Mouse (Mus musculus) MEL (cell line): Measurements from ENCODE around the gene Gda. TPM values are rescaled to one million over a fixed set of nuclear protein-coding genes. Genes with fewer than 3 reads are reported as not detected.

ENCODE experiments used
- DNase-seq: peaks from one replicate; pipeline ENCODE4 v3.0.0; 2011; ENCODE audit warnings: low read depth, low spot score
- H3K27ac ChIP-seq: 2 replicates; pipeline ENCODE4 v1.5.1; 2012; ENCODE audit warnings: low read depth, mild to moderate bottlenecking, control low read depth, low read length, moderate library complexity; ENCODE audit not compliant: control insufficient read depth
- H3K27me3 ChIP-seq, 2 experiments: fragments of 150-350 bp in 1 of 2; sonication (generic) in 1 of 2; 2 replicates each; pipeline ENCODE4 v1.6.1; 2012; ENCODE audit warnings: low read length in 2 of 2, mild to moderate bottlenecking in 2 of 2, improper control_type of control experiment in 1 of 2, moderate library complexity in 1 of 2; ENCODE audit not compliant: insufficient read depth in 2 of 2, control insufficient read depth in 1 of 2
- H3K36me3 ChIP-seq, 2 experiments: 2 replicates each; pipeline ENCODE4 v1.6.1; 2012 to 2014; ENCODE audit warnings: low read length in 2 of 2, improper control_type of control experiment in 1 of 2, inconsistent platforms in 1 of 2, mild to moderate bottlenecking in 1 of 2; ENCODE audit not compliant: insufficient read depth in 2 of 2, control insufficient read depth in 1 of 2
- H3K4me1 ChIP-seq, 2 experiments: fragments of 150-350 bp in 1 of 2; sonication (generic) in 1 of 2; 2 replicates each; pipeline ENCODE4 v1.6.1; 2012; ENCODE audit warnings: low read length in 2 of 2, improper control_type of control experiment in 1 of 2, mild to moderate bottlenecking in 1 of 2; ENCODE audit not compliant: insufficient read depth in 2 of 2, control insufficient read depth in 1 of 2
- H3K4me3 ChIP-seq, 2 experiments: fragments of 150-350 bp in 1 of 2; sonication (generic) in 1 of 2; 2 replicates each; pipeline ENCODE4 v1.5.1; 2012; ENCODE audit warnings: low read depth in 2 of 2, low read length in 2 of 2, mild to moderate bottlenecking in 2 of 2, moderate library complexity in 2 of 2, control low read depth in 1 of 2, improper control_type of control experiment in 1 of 2; ENCODE audit not compliant: control insufficient read depth in 1 of 2, insufficient read depth in 1 of 2
- H3K79me2 ChIP-seq: 2 replicates; pipeline ENCODE4 v1.6.1; 2012; ENCODE audit warnings: mild to moderate bottlenecking, low read length, moderate library complexity; ENCODE audit not compliant: control insufficient read depth, poor library complexity, insufficient read depth
- H3K9ac ChIP-seq: 2 replicates; pipeline ENCODE4 v1.6.1; 2012; ENCODE audit warnings: low read depth, mild to moderate bottlenecking, control low read depth, low read length, moderate library complexity; ENCODE audit not compliant: control insufficient read depth, poor library complexity, severe bottlenecking
- H3K9me3 ChIP-seq: fragments of 150-350 bp; sonication (generic); replicated peaks from 2 replicates; pipeline ENCODE4 v1.6.1; 2012; ENCODE audit warnings: mild to moderate bottlenecking, low read length, improper control_type of control experiment, moderate library complexity; ENCODE audit not compliant: insufficient read depth
- CHD1 ChIP-seq: IDR thresholded peaks from 2 replicates; pipeline ENCODE4 v1.6.1; 2012; ENCODE audit warnings: low read depth, mild to moderate bottlenecking, inconsistent platforms, low read length, improper control_type of control experiment
- E2F4 ChIP-seq: IDR thresholded peaks from 2 replicates; pipeline ENCODE4 v1.6.1; 2011; ENCODE audit warnings: low read depth, low read length, improper control_type of control experiment, borderline replicate concordance
- ELF1 ChIP-seq: IDR thresholded peaks from 2 replicates; pipeline ENCODE4 v1.6.1; 2014; ENCODE audit warnings: low read depth, mild to moderate bottlenecking, inconsistent platforms, low read length, improper control_type of control experiment, moderate library complexity
- GATA1 ChIP-seq: IDR thresholded peaks from 2 replicates; pipeline ENCODE4 v1.6.1; 2011; ENCODE audit warnings: low read depth, low read length, improper control_type of control experiment
- JUND ChIP-seq: IDR thresholded peaks from 2 replicates; pipeline ENCODE4 v1.6.1; 2011; ENCODE audit warnings: low read depth, mild to moderate bottlenecking, improper control_type of control experiment, low read length
- KAT2A ChIP-seq: conservative IDR thresholded peaks from 2 replicates; pipeline ENCODE4 v1.6.1; 2012; ENCODE audit warnings: low read depth, low read length, improper control_type of control experiment, inconsistent platforms
- MAX ChIP-seq: IDR thresholded peaks from 2 replicates; pipeline ENCODE4 v1.6.1; 2011; ENCODE audit warnings: low read length, improper control_type of control experiment
- MEF2A ChIP-seq: IDR thresholded peaks from 2 replicates; pipeline ENCODE4 v1.6.1; 2014; ENCODE audit warnings: low read depth, mild to moderate bottlenecking, inconsistent platforms, low read length, improper control_type of control experiment; ENCODE audit not compliant: poor library complexity, insufficient replicate concordance, severe bottlenecking; ENCODE audit errors: extremely low read depth
- MYC ChIP-seq: IDR thresholded peaks from 2 replicates; pipeline ENCODE4 v1.6.1; 2011; ENCODE audit warnings: low read depth, mild to moderate bottlenecking, low read length, improper control_type of control experiment, moderate library complexity
- NRF1 ChIP-seq: IDR thresholded peaks from 2 replicates; pipeline ENCODE4 v1.6.1; 2014; ENCODE audit warnings: low read depth, mild to moderate bottlenecking, inconsistent platforms, low read length, improper control_type of control experiment, moderate library complexity; ENCODE audit not compliant: poor library complexity, insufficient read depth, severe bottlenecking
- POLR2A ChIP-seq, 2 experiments: IDR thresholded peaks; 2 replicates each; pipeline ENCODE4 v1.6.1; 2011 to 2012; ENCODE audit warnings: low read length in 2 of 2, mild to moderate bottlenecking in 2 of 2, control low read depth in 1 of 2, improper control_type of control experiment in 1 of 2, low read depth in 1 of 2, moderate library complexity in 1 of 2; ENCODE audit not compliant: control insufficient read depth in 1 of 2, insufficient read depth in 1 of 2, poor library complexity in 1 of 2
- POLR2AphosphoS2 ChIP-seq: IDR thresholded peaks from 2 replicates; pipeline ENCODE4 v1.6.1; 2011; ENCODE audit warnings: low read length, improper control_type of control experiment
- POLR2AphosphoS5 ChIP-seq: IDR thresholded peaks from 2 replicates; pipeline ENCODE4 v1.6.1; 2012; ENCODE audit warnings: low read depth, borderline replicate concordance, mild to moderate bottlenecking, inconsistent platforms, low read length, moderate library complexity, mixed read lengths
- SIN3A ChIP-seq: IDR thresholded peaks from 2 replicates; pipeline ENCODE4 v1.6.1; 2012; ENCODE audit warnings: low read length, improper control_type of control experiment, inconsistent platforms
- SMC3 ChIP-seq: IDR thresholded peaks from 2 replicates; pipeline ENCODE4 v1.6.1; 2011; ENCODE audit warnings: low read depth, low read length, improper control_type of control experiment
- TAL1 ChIP-seq: IDR thresholded peaks from 2 replicates; pipeline ENCODE4 v1.6.1; 2012; ENCODE audit warnings: mild to moderate bottlenecking, inconsistent platforms, low read length, moderate library complexity, mixed read lengths
- TBP ChIP-seq: IDR thresholded peaks from 2 replicates; pipeline ENCODE4 v1.8.0; 2011; ENCODE audit warnings: low read depth, low read length, improper control_type of control experiment
- TCF12 ChIP-seq: IDR thresholded peaks from 2 replicates; pipeline ENCODE4 v1.6.1; 2014; ENCODE audit warnings: low read depth, mild to moderate bottlenecking, inconsistent platforms, low read length, improper control_type of control experiment, moderate library complexity
- UBTF ChIP-seq: IDR thresholded peaks from 2 replicates; pipeline ENCODE4 v1.6.1; 2012; ENCODE audit warnings: low read depth, mild to moderate bottlenecking, inconsistent platforms, low read length, improper control_type of control experiment, moderate library complexity, borderline replicate concordance; ENCODE audit not compliant: insufficient read depth
- polyA plus RNA-seq, 2 experiments: library from polyadenylated mRNA; stranded (reverse) in 1 of 2; unstranded in 1 of 2; fragments of >175 nt in 1 of 2; fragments of >200 nt in 1 of 2; gene quantifications; 2 replicates each; pipeline versions ENCODE4 v1.2.1 to v1.2.4; 2012; ENCODE audit warnings: low replicate concordance in 2 of 2, low read depth in 1 of 2; ENCODE audit not compliant: insufficient read length in 2 of 2, insufficient read depth in 1 of 2, missing spikeins in 1 of 2
- total RNA-seq: library from RNA; depleted of rRNA; stranded (reverse); fragments of 300-350 nt; gene quantifications from 2 replicates; pipeline ENCODE4 v1.2.3, GENCODE M21; 2012

The Gda gene
- total and polyA plus RNA-seq, 3 experiments, result 0.38 to 2.9 TPM; not detected in 1

- no peak overlapping the region for H3K4me3 ChIP-seq
- no peaks in the 10 kb centered on the region for H3K9me3 ChIP-seq
- no peaks in the 10 kb centered on the region for H3K4me1 ChIP-seq
- no peak for DNase-seq
- H3K79me2 ChIP-seq, result no peaks in the 10 kb centered on the region
- no peak overlapping the region for H3K9ac ChIP-seq
- TF ChIP-seq NRF1, result no peak
- TF ChIP-seq POLR2AphosphoS5, result no peak
- TF ChIP-seq TCF12, result no peak
- TF ChIP-seq MYC, result no peak
- no peak for TF ChIP-seq JUND
- TF ChIP-seq MEF2A, result no peak
- TF ChIP-seq UBTF, result no peak
- peaks cover 2 to 3% of the 10 kb centered on the region in 2 experiments; a peak in 2 of 4 replicates for H3K27me3 ChIP-seq
- H3K36me3 ChIP-seq, result no peaks in the 10 kb centered on the region
- H3K27ac ChIP-seq, result no peak overlapping the region
Measured at GRCm38 (mm10) chr19:21491391-21491790, 18.1 kb upstream of the Gda start.

GRCm38 (mm10) chr19:21487124-21487944 lies 14.1 kb upstream of the Gda start:
- DNase-seq, result no peak
- Histone ChIP-seq H3K79me2 (no peaks in the 10 kb centered on the region), H3K4me1 (no peaks in the 10 kb centered on the region), H3K27me3 (peaks cover 2 to 3% of the 10 kb centered on the region in 2 experiments; a peak in 2 of 4 replicates), H3K9ac (no peak overlapping the region), H3K9me3 (no peaks in the 10 kb centered on the region), H3K27ac (no peak overlapping the region), H3K4me3 (no peak overlapping the region), H3K36me3 (no peaks in the 10 kb centered on the region)
- TF ChIP-seq E2F4, result no peak
- no peak for TF ChIP-seq POLR2AphosphoS2
- no peak for TF ChIP-seq POLR2A (IDR thresholded peaks at IDR 0.05; ENCODE audit: control insufficient read depth in 1 of 2, insufficient read depth in 1 of 2, low read depth in 1 of 2, low read length in 2 of 2, poor library complexity in 1 of 2)
- TF ChIP-seq MYC, result no peak
- TF ChIP-seq SMC3, result no peak
- TF ChIP-seq SIN3A, result no peak
- TF ChIP-seq TBP, result no peak

GRCm38 (mm10) chr19:21482096-21482495 lies 8.9 kb upstream of the Gda start:
- peaks cover 0 to 1% of the 10 kb centered on the region in 2 experiments; a peak in 1 of 4 replicates for H3K27me3 ChIP-seq
- DNase-seq, result no peak
- TF ChIP-seq TAL1 (no peak), MAX (no peak), KAT2A (no peak), TCF12 (no peak), CHD1 (no peak), ELF1 (no peak), GATA1 (no peak)
- TF ChIP-seq, all 39 proteins: peak for 0
- Histone ChIP-seq H3K4me1 (peaks cover 0 to 4% of the 10 kb centered on the region in 2 experiments; a peak in 2 of 4 replicates), H3K79me2 (no peaks in the 10 kb centered on the region), H3K9ac (no peak overlapping the region), H3K9me3 (no peaks in the 10 kb centered on the region), H3K27ac (no peak overlapping the region), H3K4me3 (no peak overlapping the region), H3K36me3 (peaks cover 0 to 5% of the 10 kb centered on the region in 2 experiments; a peak in 2 of 4 replicates)
